Comparison of ENCODE assay signal across 8 mouse cellular contexts in the genomic region with DNA sequence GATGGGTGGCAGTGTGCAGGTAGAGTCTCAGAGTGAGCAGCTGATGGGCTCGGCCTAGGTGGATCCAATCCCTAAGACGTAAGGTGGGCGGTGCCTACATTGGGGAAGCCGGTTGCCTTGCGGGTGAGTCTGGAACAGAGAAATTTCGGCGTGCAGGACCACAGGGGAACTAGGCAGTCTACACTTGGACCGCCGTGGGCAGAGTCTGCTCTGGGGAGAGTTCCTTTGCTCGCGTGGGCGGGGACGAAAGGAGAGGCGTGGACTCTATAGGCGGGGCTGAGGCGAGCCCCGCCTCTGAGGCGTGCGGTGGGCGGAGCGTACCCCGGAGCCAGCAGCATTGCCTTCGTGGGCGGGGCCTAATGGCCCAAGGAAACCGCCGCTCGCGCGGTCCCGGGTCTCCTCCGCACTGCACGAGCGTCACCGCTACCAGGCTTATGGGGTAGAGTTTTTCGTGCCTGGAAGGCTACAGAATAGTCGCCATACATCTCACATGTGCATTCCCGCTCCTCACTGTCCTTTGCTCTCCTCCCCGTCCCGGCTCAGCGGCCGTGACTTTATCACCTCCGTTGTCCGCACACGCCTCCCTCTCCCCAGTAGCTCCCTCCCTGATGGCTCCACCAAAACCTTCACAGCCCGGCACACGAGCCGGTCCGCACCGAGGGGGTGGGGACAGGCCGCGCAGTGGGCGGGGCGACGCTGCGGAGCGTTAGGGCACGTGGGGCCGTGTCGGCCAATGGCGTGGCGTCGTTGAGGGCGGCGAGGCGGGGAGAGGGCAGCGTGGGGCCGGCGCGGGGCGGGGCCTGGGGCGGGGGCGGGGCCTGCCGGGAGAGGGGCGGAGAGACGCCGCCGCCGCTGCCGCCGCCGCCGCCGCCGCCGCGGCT. TPM values are rescaled to one million over a fixed set of nuclear protein-coding genes. Genes with fewer than 3 reads are reported as not detected.
DNase-seq lines count a peak whose midpoint lies in the region; ATAC-seq and TF ChIP-seq lines count a peak whose summit lies in the region.

TSS of gene Ppp2r5c (plus strand) at position 831 of the 881 bp plus-strand sequence.

- no peak for TF ChIP-seq CTCF in kidney, postnatal 0 days (IDR thresholded peaks at IDR 0.05; ENCODE audit: low read depth)

- peaks cover 20% of the 10 kb centered on the region for H3K27me3 ChIP-seq in heart, embryonic 12.5 days (replicated peaks)
- no peaks in the 10 kb centered on the region for H3K27me3 ChIP-seq in kidney, postnatal 0 days (ENCODE audit: insufficient read depth, low read length)
- 0 out of 2 replicates have a peak, but pooled peaks cover 3% of the 10 kb centered on the region for H3K27me3 ChIP-seq in liver, embryonic 11.5 days (replicated peaks; ENCODE audit: control insufficient read depth, insufficient read depth, low read length)
- no peaks in the 10 kb centered on the region for H3K27me3 ChIP-seq in stomach, embryonic 14.5 days (ENCODE audit: control insufficient read depth, insufficient read depth, low read length)

- peak within 1 kb of the TSS; percentile 91 for H3K4me2 ChIP-seq in heart, embryonic 12.5 days
- H3K4me2 ChIP-seq in kidney, postnatal 0 days (ENCODE audit: low read length): peak within 1 kb of the TSS; percentile 92
- H3K4me2 ChIP-seq in liver, embryonic 11.5 days: peak within 1 kb of the TSS; percentile 85
- peak within 1 kb of the TSS; percentile 70 for H3K4me2 ChIP-seq in stomach, embryonic 14.5 days (replicated peaks; ENCODE audit: low read depth, low read length)

- H3K27ac ChIP-seq in heart, embryonic 12.5 days (ENCODE audit: poor library complexity, severe bottlenecking): peak within 1 kb of the TSS; percentile 96
- peak within 1 kb of the TSS; percentile 92 for H3K27ac ChIP-seq in kidney, postnatal 0 days
- H3K27ac ChIP-seq in liver, embryonic 11.5 days (ENCODE audit: low read depth, low read length): peak within 1 kb of the TSS; percentile 88
- peak within 1 kb of the TSS; percentile 91 for H3K27ac ChIP-seq in stomach, embryonic 14.5 days (ENCODE audit: low read length)

- H3K4me3 ChIP-seq in heart, embryonic 12.5 days: peak within 1 kb of the TSS; percentile 97
- H3K4me3 ChIP-seq in kidney, postnatal 0 days (replicated peaks; ENCODE audit: low read depth, low read length): peak within 1 kb of the TSS; percentile 83
- H3K4me3 ChIP-seq in liver, embryonic 11.5 days (ENCODE audit: low read depth, low read length): peak within 1 kb of the TSS; percentile 85
- H3K4me3 ChIP-seq in stomach, embryonic 14.5 days (ENCODE audit: low read depth, low read length): peak within 1 kb of the TSS; percentile 64

- DNase-seq in CD4-positive helper T cell, adult 2 months (ENCODE audit: low read depth, low spot score): peak; percentile 95
- peak; percentile 78 for DNase-seq in brain, embryonic 18.5 days (ENCODE audit: low read depth, low spot score)
- DNase-seq in kidney, postnatal 0 days (ENCODE audit: low spot score): peak; percentile 96
- peak; percentile 89 for DNase-seq in liver, embryonic 11.5 days (ENCODE audit: low spot score)
- peak; percentile 97 for DNase-seq in naive thymus-derived CD4-positive, alpha-beta T cell, adult 2 months (ENCODE audit: low read depth)

- no peaks in the 10 kb centered on the region for H3K9me3 ChIP-seq in heart, embryonic 12.5 days (replicated peaks)
- no peaks in the 10 kb centered on the region for H3K9me3 ChIP-seq in kidney, postnatal 0 days (replicated peaks; ENCODE audit: low read length)
- H3K9me3 ChIP-seq in liver, embryonic 11.5 days (ENCODE audit: control insufficient read depth, low read length): no peaks in the 10 kb centered on the region
- H3K9me3 ChIP-seq in stomach, embryonic 14.5 days (ENCODE audit: control insufficient read depth, low read depth, low read length): no peaks in the 10 kb centered on the region

- WGBS in heart, embryonic 12.5 days: under 1% methylated on average over 83 of the region's 86 CpGs
- WGBS in kidney, postnatal 0 days: under 1% methylated on average over 70 of the region's 86 CpGs
- under 1% methylated on average over 70 of the region's 86 CpGs for WGBS in liver, embryonic 11.5 days
- under 1% methylated on average over 83 of the region's 86 CpGs for WGBS in stomach, embryonic 14.5 days

- ATAC-seq in erythroid progenitor cell, adult 5-6 weeks (replicated peaks; ENCODE audit: low FRiP score, poor library complexity, severe bottlenecking): peak; percentile 92
- ATAC-seq in heart, embryonic 12.5 days (ENCODE audit: insufficient number of reproducible peaks, low FRiP score): peak; percentile 99
- peak; percentile 97 for ATAC-seq in kidney, postnatal 0 days (replicated peaks; ENCODE audit: low FRiP score, low read depth)
- peak; percentile 94 for ATAC-seq in liver, embryonic 11.5 days (replicated peaks; ENCODE audit: low FRiP score)
- ATAC-seq in stomach, embryonic 14.5 days (ENCODE audit: insufficient number of reproducible peaks, insufficient read depth, low FRiP score, low read depth): peak; percentile 95

- peaks cover 5% of the 10 kb centered on the region; the same call in 1 of the 2 replicates for H3K4me1 ChIP-seq in heart, embryonic 12.5 days (replicated peaks)
- no peaks in the 10 kb centered on the region; the same call in 1 of the 2 replicates for H3K4me1 ChIP-seq in kidney, postnatal 0 days (replicated peaks; ENCODE audit: insufficient read depth, low read length)
- peaks cover 6% of the 10 kb centered on the region; the same call in 1 of the 2 replicates for H3K4me1 ChIP-seq in liver, embryonic 11.5 days (replicated peaks; ENCODE audit: control insufficient read depth, insufficient read depth, low read length)
- H3K4me1 ChIP-seq in stomach, embryonic 14.5 days (ENCODE audit: control insufficient read depth, insufficient read depth, low read length): 0 out of 2 replicates have a peak, but pooled peaks cover 3% of the 10 kb centered on the region

- 0 out of 2 replicates have a peak, but pooled peaks cover 3% of the 10 kb centered on the region for H3K36me3 ChIP-seq in heart, embryonic 12.5 days
- no peaks in the 10 kb centered on the region for H3K36me3 ChIP-seq in kidney, postnatal 0 days (ENCODE audit: insufficient read depth, low read length)
- no peaks in the 10 kb centered on the region for H3K36me3 ChIP-seq in liver, embryonic 11.5 days (ENCODE audit: control insufficient read depth, insufficient read depth, low read length)
- H3K36me3 ChIP-seq in stomach, embryonic 14.5 days (ENCODE audit: control insufficient read depth, insufficient read depth, low read length): no peaks in the 10 kb centered on the region

- H3K9ac ChIP-seq in heart, embryonic 12.5 days: peak within 1 kb of the TSS; percentile 94
- H3K9ac ChIP-seq in kidney, postnatal 0 days (ENCODE audit: low read depth, low read length): peak within 1 kb of the TSS; percentile 93
- peak within 1 kb of the TSS; percentile 85 for H3K9ac ChIP-seq in liver, embryonic 11.5 days (ENCODE audit: low read depth, low read length)
- H3K9ac ChIP-seq in stomach, embryonic 14.5 days (replicated peaks; ENCODE audit: low read depth, low read length): peak within 1 kb of the TSS; percentile 73

RNA-seq across cellular contexts. Expression of gene Ppp2r5c, which starts in this region (rescaled TPM):
- total RNA-seq in erythroid progenitor cell, adult 5-6 weeks (2015; ENCODE audit: low replicate concordance): 65.2 and 80.1 TPM in 2 replicates
- 113 and 118 TPM in 2 replicates for total RNA-seq in erythroid progenitor cell, adult 5-6 weeks (2017; ENCODE audit: low replicate concordance)
- 142 and 147 TPM in 2 replicates for polyA plus RNA-seq in heart, embryonic 12.5 days (2016; fragmentation: Nextera tagmentation; extraction: Ambion mirVana)
- 126 and 133 TPM in 2 replicates for polyA plus RNA-seq in kidney, postnatal 0 days (2015; fragmentation: Nextera tagmentation; extraction: Ambion mirVana)
- 138 and 151 TPM in 2 replicates for polyA plus RNA-seq in liver, embryonic 11.5 days (2014; fragmentation: Nextera tagmentation; extraction: Ambion mirVana)
- 168 and 181 TPM in 2 replicates for polyA plus RNA-seq in stomach, embryonic 14.5 days (2014; fragmentation: Nextera tagmentation; extraction: Ambion mirVana)

Comparison
In these comparisons a context has a peak if more than half of its experiments do, and no peak if none do; other contexts are left out.
1. Peak in every context shown above with its lines: DNase-seq, ATAC-seq, H3K4me3 ChIP-seq and H3K27ac ChIP-seq.